Mouse (Mus musculus): ENCODE results near the gene Tnfrsf25. TPM values are rescaled to one million over a fixed set of nuclear protein-coding genes. Genes with fewer than 3 reads are reported as not detected.

Gene Tnfrsf25
- total RNA-seq, 2 experiments from 2014 or later = 14.0 to 15.1 TPM

Other genes starting within 250 kb of the Tnfrsf25 start
- 10 to 100 TPM; 75.8 to 82.0 TPM for gene Dnajc11, start 182.2 kb upstream of the Tnfrsf25 start, total RNA-seq (2021)
- gene Thap3, start 126.9 kb upstream of the Tnfrsf25 start, total RNA-seq (2021) = 10 to 100 TPM; 22.8 to 34.2 TPM
- 10 to 100 TPM; 15.2 to 16.6 TPM for gene Phf13, start 119.7 kb upstream of the Tnfrsf25 start, total RNA-seq (2021)
- gene Klhl21, start 107.1 kb upstream of the Tnfrsf25 start, total RNA-seq (2021) = 10 to 100 TPM; 14.6 to 15.1 TPM
- 10 to 100 TPM; 11.9 to 14.8 TPM for gene Zbtb48, start 88.3 kb upstream of the Tnfrsf25 start, total RNA-seq (2021)
- gene Tas1r1, start 77.4 kb upstream of the Tnfrsf25 start, total RNA-seq (2021) = under 1 TPM; 0.37 to 0.45 TPM
- gene Nol9, start 76.6 kb upstream of the Tnfrsf25 start, total RNA-seq (2021) = 10 to 100 TPM; 27.3 to 31.6 TPM
- gene Plekhg5, start 43.4 kb upstream of the Tnfrsf25 start, total RNA-seq (2021) = 10 to 100 TPM; 76.0 to 79.6 TPM
- gene Espn, start 36.4 kb downstream of the Tnfrsf25 start, total RNA-seq (2021) = under 1 TPM; 0.62 to 0.78 TPM
- not detected for gene Hes2, start 42.9 kb downstream of the Tnfrsf25 start, total RNA-seq (2021)
- gene Acot7, start 62.2 kb downstream of the Tnfrsf25 start, total RNA-seq (2021) = 100 to 1,000 TPM; 426 to 431 TPM
- 10 to 100 TPM; 21.4 to 23.1 TPM for gene Gpr153, start 158.3 kb downstream of the Tnfrsf25 start, total RNA-seq (2021)
- not detected for gene Hes3, start 175.7 kb downstream of the Tnfrsf25 start, total RNA-seq (2021)
- 10 to 100 TPM; 27.9 to 33.9 TPM for gene Icmt, start 181.3 kb downstream of the Tnfrsf25 start, total RNA-seq (2021)
- gene Rnf207, start 203.1 kb downstream of the Tnfrsf25 start, total RNA-seq (2021) = 1 to 10 TPM; 3.1 to 4.0 TPM
- gene Rpl22, start 209.8 kb downstream of the Tnfrsf25 start, total RNA-seq (2021) = 100 to 1,000 TPM; 283 to 319 TPM
- 100 to 1,000 TPM; 189 to 192 TPM for gene Chd5, start 222.7 kb downstream of the Tnfrsf25 start, total RNA-seq (2021)